Mouse (Mus musculus): ENCODE measurements around the gene T2. TPM values are rescaled to one million over a fixed set of nuclear protein-coding genes. Genes with fewer than 3 reads are reported as not detected.

Gene T2
- polyA plus RNA-seq, 1 experiment, result 0.09 TPM

GRCm38 (mm10) chr17:8429436-8429835 lies 73.6 kb downstream of the T2 start:
- H3K4me1 ChIP-seq (replicated peaks; ENCODE audit: control insufficient read depth, insufficient read depth, low read length), result no peaks in the 10 kb centered on the region
- no peak for TF ChIP-seq POLR2A (IDR thresholded peaks at IDR 0.05; ENCODE audit: control insufficient read depth, extremely low read depth, insufficient read depth, low read length, poor library complexity)
- TF ChIP-seq CTCF (IDR thresholded peaks at IDR 0.05; ENCODE audit: borderline replicate concordance, control insufficient read depth, extremely low read depth, insufficient read depth, low read length, poor library complexity), result no peak
- 6% methylated on average over 16 of the region's 16 CpGs for WGBS
- DNase-seq, result no peak
- H3K4me3 ChIP-seq (ENCODE audit: control insufficient read depth, insufficient read depth, low read length), result no peak overlapping the region
- no peaks in the 10 kb centered on the region for H3K36me3 ChIP-seq (ENCODE audit: control insufficient read depth, insufficient read depth, low read length)
- no peak overlapping the region for H3K27ac ChIP-seq (ENCODE audit: control insufficient read depth, insufficient read depth, low read length)
- peaks cover 10% of the 10 kb centered on the region; the same call in 1 of the 2 replicates for H3K27me3 ChIP-seq (ENCODE audit: control insufficient read depth, insufficient read depth, low read length)

DNA sequence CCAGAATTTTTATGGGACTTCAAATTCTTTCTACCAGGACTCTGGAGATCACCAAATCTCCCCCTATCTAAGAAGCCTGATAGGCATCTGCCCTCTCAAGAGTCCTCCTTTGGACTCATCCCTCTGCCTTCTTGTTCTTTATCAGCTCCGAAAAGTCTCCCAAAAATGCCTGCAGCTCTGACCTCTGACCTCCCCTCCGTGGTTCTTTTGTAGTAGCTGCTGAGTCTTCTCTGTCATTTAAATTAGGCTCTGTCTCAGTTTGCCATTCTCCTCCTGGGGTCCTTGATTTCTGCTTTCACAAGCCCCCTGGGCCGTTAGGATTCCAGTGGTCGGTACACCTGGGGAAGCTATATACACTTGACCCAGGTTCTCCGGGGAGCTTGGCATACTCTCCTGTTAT lies 74.1 kb downstream of the T2 start:
- Histone ChIP-seq H3K36me3 (ENCODE audit: control insufficient read depth, insufficient read depth, low read length) (no peaks in the 10 kb centered on the region), H3K4me3 (ENCODE audit: control insufficient read depth, insufficient read depth, low read length) (no peak overlapping the region), H3K27ac (ENCODE audit: control insufficient read depth, insufficient read depth, low read length) (no peak overlapping the region), H3K4me1 (replicated peaks; ENCODE audit: control insufficient read depth, insufficient read depth, low read length) (no peaks in the 10 kb centered on the region), H3K27me3 (ENCODE audit: control insufficient read depth, insufficient read depth, low read length) (peaks cover 10% of the 10 kb centered on the region; the same call in 1 of the 2 replicates)
- 19% methylated on average over 5 of the region's 5 CpGs for WGBS
- no peak for DNase-seq
- TF ChIP-seq POLR2A (IDR thresholded peaks at IDR 0.05; ENCODE audit: control insufficient read depth, extremely low read depth, insufficient read depth, low read length, poor library complexity), result no peak

- Histone ChIP-seq H3K27me3 (ENCODE audit: control insufficient read depth, insufficient read depth, low read length) (peaks cover 10% of the 10 kb centered on the region; the same call in 1 of the 2 replicates), H3K4me3 (ENCODE audit: control insufficient read depth, insufficient read depth, low read length) (no peak overlapping the region), H3K4me1 (replicated peaks; ENCODE audit: control insufficient read depth, insufficient read depth, low read length) (no peaks in the 10 kb centered on the region), H3K36me3 (ENCODE audit: control insufficient read depth, insufficient read depth, low read length) (no peaks in the 10 kb centered on the region), H3K27ac (ENCODE audit: control insufficient read depth, insufficient read depth, low read length) (no peak overlapping the region)
- 13% methylated on average over 17 of the region's 17 CpGs for WGBS
- no peak for TF ChIP-seq POLR2A (IDR thresholded peaks at IDR 0.05; ENCODE audit: control insufficient read depth, extremely low read depth, insufficient read depth, low read length, poor library complexity)
- TF ChIP-seq CTCF (IDR thresholded peaks at IDR 0.05; ENCODE audit: borderline replicate concordance, control insufficient read depth, extremely low read depth, insufficient read depth, low read length, poor library complexity), result no peak
- no peak for DNase-seq
These were observed 76.5 kb downstream of the T2 start for GRCm38 (mm10) chr17:8432179-8432800.

DNA sequence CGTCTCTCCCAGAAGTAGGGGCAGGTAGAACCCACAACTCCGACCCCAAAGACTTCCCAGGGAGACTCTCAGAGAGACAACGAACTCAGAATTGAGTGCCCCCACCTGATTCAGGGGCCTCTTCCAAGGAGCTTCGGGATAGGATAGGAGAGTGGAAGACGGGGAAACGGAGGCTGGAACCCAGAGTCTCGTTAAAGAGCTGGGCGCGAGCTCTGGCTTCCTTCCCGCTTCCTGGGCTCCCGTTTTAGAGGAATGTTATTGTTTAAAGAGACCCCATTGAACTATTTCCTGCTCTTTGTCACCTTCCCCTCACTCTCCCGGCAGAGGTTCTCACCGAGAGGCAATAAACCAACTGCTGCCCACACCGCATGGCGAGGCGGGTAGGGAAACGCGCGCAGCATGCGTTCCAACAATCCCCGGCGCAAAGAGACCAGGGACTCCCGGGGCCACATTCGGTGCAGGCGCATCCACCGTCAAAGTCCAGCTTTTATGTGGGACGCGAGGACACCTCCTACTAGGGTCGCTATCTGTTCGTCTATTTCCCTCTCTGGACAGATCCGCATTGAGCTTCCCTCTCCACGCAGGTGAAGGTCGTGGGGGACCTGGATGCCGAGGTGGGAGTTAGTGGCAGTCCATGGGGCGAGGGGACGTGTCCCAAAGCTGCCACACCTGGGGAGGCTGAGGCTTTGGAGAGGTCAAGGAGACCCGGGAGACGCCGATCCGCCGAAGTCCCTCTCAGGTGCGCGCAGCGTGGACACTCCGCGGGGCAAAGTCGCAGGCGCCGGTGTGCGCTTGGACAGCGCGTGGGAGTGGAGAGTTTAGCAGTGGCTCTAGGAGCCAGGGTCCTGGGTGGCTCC lies 77.6 kb downstream of the T2 start:
- H3K27me3 ChIP-seq (ENCODE audit: control insufficient read depth, insufficient read depth, low read length), result peaks cover 10% of the 10 kb centered on the region; the same call in 1 of the 2 replicates
- H3K4me3 ChIP-seq (ENCODE audit: control insufficient read depth, insufficient read depth, low read length), result no peak overlapping the region

DNA sequence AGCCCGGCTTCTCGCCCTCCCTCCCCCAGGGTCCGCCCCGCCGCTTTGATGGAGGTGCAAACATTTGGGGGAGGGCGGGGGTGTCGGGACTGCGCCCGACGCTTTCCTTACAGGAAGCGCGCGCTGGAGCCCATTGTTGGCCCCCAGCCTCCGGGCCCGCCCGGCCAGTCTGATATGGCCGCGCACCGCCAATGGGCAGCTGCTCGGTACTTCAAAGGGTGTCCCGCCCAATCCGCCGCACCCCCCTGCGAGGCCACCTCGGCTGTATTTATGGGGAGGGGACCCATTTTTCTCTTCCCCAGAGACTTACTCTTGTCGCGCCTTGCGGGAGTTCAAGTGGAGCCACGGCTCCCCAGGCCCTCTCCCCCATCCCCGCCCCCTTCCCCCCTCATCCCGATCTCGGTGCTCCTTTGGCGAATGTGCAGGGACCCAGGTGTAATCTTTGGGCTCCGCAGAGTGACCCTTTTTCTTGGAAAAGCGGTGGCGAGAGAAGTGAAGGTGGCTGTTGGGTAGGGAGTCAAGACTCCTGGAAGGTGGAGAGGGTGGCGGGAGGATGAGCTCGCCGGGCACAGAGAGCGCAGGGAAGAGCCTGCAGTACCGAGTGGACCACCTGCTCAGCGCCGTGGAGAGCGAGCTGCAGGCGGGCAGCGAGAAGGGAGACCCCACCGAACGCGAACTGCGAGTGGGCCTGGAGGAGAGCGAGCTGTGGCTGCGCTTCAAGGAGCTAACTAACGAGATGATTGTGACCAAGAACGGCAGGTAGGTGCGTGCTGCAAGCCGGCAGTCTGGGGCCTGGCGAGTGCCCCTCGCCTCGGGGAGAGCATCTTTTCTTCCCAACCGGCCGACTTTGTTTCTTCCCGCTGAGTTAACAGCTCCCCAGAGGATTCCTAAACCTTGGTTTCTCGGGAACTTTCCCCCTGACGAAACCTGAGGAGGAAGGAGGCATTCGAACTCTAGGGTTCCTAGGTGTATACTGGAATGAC lies 78.5 kb downstream of the T2 start, which contains the start of gene T:
T (plus strand) TSS at position 446 of the 983 bp plus-strand sequence.
- TF ChIP-seq CTCF (IDR thresholded peaks at IDR 0.05; ENCODE audit: borderline replicate concordance, control insufficient read depth, extremely low read depth, insufficient read depth, low read length, poor library complexity), result no peak
- TF ChIP-seq POLR2A (IDR thresholded peaks at IDR 0.05; ENCODE audit: control insufficient read depth, extremely low read depth, insufficient read depth, low read length, poor library complexity), result no peak
- no peaks in the 10 kb centered on the region for H3K36me3 ChIP-seq (ENCODE audit: control insufficient read depth, insufficient read depth, low read length)
- no peak within 1 kb of the TSS for H3K27ac ChIP-seq (ENCODE audit: control insufficient read depth, insufficient read depth, low read length)
- H3K27me3 ChIP-seq (ENCODE audit: control insufficient read depth, insufficient read depth, low read length), result peaks cover 9% of the 10 kb centered on the region; the same call in 1 of the 2 replicates
- H3K4me3 ChIP-seq (ENCODE audit: control insufficient read depth, insufficient read depth, low read length), result no peak within 1 kb of the TSS
- H3K4me1 ChIP-seq (replicated peaks; ENCODE audit: control insufficient read depth, insufficient read depth, low read length), result no peaks in the 10 kb centered on the region
- 11% methylated on average over 65 of the region's 65 CpGs for WGBS
- no peak for DNase-seq

More for the DNA sequence above, 77.6 kb downstream of the T2 start:
- TF ChIP-seq CTCF (IDR thresholded peaks at IDR 0.05; ENCODE audit: borderline replicate concordance, control insufficient read depth, extremely low read depth, insufficient read depth, low read length, poor library complexity) (no peak), POLR2A (IDR thresholded peaks at IDR 0.05; ENCODE audit: control insufficient read depth, extremely low read depth, insufficient read depth, low read length, poor library complexity) (no peak)
- DNase-seq, result no peak
- Histone ChIP-seq H3K27ac (ENCODE audit: control insufficient read depth, insufficient read depth, low read length) (no peak overlapping the region), H3K36me3 (ENCODE audit: control insufficient read depth, insufficient read depth, low read length) (no peaks in the 10 kb centered on the region), H3K4me1 (replicated peaks; ENCODE audit: control insufficient read depth, insufficient read depth, low read length) (no peaks in the 10 kb centered on the region)
- WGBS, result 6% methylated on average over 52 of the region's 52 CpGs

GRCm38 (mm10) chr17:8436184-8436583 lies 80.4 kb downstream of the T2 start:
- Histone ChIP-seq H3K36me3 (ENCODE audit: control insufficient read depth, insufficient read depth, low read length) (no peaks in the 10 kb centered on the region), H3K27me3 (ENCODE audit: control insufficient read depth, insufficient read depth, low read length) (peaks cover 8% of the 10 kb centered on the region; the same call in 1 of the 2 replicates), H3K27ac (ENCODE audit: control insufficient read depth, insufficient read depth, low read length) (no peak overlapping the region), H3K4me1 (replicated peaks; ENCODE audit: control insufficient read depth, insufficient read depth, low read length) (no peaks in the 10 kb centered on the region), H3K4me3 (ENCODE audit: control insufficient read depth, insufficient read depth, low read length) (no peak overlapping the region)
- TF ChIP-seq POLR2A (IDR thresholded peaks at IDR 0.05; ENCODE audit: control insufficient read depth, extremely low read depth, insufficient read depth, low read length, poor library complexity), result no peak
- TF ChIP-seq CTCF (IDR thresholded peaks at IDR 0.05; ENCODE audit: borderline replicate concordance, control insufficient read depth, extremely low read depth, insufficient read depth, low read length, poor library complexity), result no peak
- no peak for DNase-seq
- WGBS, result 7% methylated on average over 7 of the region's 7 CpGs

Data from thymus, adult 2 months (tissue).